Mouse (Mus musculus): ENCODE data around the gene Hcn1. TPM values are rescaled to one million over a fixed set of nuclear protein-coding genes. Genes with fewer than 3 reads are reported as not detected.
A peak's percentile ranks its signal among the peaks of the same experiment; 100 is the strongest.
"Not testable (repeated sequence)": the region's sequence is repeated elsewhere in the genome, so short reads cannot be mapped to it uniquely, and the experiment has no call there.

Gene Hcn1
- total RNA-seq, 1 experiment from 2014 or later, result 0.06 TPM

DNA sequence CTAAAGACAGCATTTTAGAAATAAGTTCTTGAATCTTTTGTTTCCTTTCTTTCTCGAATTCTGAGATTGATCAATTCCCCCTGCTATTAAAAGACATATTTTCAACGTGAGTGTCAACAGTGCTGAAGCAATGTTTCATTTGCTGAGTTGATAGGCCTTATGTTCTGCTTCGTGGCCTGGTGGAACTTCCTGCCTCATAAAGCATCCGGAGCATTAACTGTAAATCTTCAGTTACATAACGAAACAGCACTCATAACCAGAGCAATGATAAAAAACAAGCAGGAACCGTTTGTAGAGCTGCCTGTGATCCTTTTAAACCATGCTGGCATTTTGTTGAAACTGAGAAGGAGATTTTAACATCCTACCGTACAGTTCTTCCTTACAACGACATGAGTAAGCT lies 275.7 kb downstream of the Hcn1 start:
- DNase-seq, result no peak

DNA sequence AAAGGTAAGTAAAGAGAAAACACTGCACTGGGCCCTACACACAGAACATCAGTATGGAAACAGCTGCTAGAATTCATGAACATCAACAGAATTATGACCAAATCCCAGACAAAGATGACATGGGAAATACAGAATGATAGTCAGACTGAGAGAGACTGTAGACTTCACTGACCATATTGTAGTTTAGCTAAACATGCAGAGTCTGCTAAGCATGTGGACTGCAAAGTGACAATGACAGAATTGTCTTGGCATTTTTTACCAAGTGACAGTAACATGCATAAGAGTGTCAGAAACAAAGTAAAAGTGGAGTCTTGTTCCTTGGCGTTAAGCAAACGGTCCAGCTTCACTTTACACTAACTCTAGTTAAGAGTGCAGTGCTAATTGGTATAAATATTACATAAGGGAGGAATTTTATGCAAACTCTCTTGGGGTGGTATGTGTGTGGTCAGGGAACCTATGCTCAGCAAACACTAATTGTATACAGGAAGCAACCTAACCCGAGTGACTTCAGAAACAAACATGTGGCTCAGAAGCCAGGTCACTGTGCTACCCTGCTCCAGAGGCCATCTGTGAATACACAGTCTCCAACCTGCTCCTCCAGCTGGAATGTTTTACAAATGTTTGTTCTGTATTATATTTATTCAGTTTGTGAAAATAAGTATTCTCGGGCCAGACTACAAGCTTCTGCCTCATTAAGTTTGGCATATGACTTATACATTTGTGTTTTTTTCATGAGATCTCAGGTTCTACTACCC lies 278.5 kb downstream of the Hcn1 start:
- no peak for DNase-seq

DNA sequence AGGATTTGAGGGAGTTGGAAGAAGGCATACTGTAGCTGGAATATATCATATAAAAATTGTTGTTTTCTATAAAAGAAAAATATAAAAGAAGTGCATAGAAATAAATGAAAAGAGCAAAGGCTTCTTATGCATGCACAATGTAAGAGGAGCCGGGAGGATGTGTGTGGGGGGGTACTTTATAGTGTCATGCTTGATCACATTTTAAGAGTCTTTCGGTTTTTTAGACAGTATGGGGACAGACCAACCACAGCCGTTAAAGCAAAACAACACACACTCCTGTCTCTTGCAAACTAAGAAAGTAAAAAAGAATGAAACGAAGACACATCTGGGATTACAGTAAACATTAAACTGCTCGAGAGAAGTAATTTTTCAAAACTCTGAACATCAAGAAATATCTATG lies 290.0 kb downstream of the Hcn1 start:
- no peak for DNase-seq

- no peak for DNase-seq
These were observed 295.9 kb downstream of the Hcn1 start for GRCm38 (mm10) chr13:117898052-117898451.

- DNase-seq, result no peak
These were observed 305.7 kb downstream of the Hcn1 start for GRCm38 (mm10) chr13:117907801-117908200.

GRCm38 (mm10) chr13:117929734-117930133 lies 327.6 kb downstream of the Hcn1 start:
- no peak for DNase-seq

DNA sequence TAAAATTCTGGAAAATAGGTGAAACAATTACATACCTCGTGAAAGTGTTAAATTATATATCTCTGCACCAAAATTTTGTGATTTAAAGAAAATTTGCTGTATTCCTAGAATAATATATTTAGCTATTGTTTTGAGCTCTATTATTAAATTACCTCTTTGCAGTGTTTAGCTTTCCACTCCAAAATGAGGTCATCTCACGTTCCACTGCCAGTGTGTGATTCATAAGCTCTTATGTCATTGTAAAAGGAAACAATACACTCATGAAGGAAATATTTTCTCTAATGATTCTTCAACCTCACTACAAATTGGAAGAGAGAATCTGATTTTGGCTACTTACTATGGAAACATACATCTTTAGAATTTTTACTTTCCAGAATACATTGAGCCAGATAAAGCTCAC lies 329.6 kb downstream of the Hcn1 start:
- no peak for DNase-seq

DNA sequence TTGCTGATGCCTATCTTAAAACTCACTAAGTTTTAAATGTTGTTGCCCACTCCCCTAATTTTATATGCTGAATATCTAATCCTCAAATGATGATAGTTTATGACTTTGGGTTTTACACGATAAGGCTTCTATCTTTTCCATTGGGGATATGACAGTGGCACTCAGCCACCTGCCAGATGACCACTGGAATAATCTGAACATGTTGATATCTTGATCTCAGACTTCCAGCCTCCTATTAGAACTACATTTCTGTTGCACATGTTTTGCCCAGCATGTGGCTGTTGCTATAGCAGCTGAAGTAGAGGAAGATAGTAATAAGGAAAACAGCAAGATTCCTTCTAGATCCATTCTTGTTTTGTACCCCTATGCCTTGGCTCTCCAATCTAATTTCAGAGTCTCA lies 336.6 kb downstream of the Hcn1 start:
- DNase-seq, result no peak

GRCm38 (mm10) chr13:117940536-117941280 lies 338.6 kb downstream of the Hcn1 start:
- DNase-seq, result peak; percentile 4

GRCm38 (mm10) chr13:117946843-117947242 lies 344.7 kb downstream of the Hcn1 start:
- no peak for DNase-seq

DNA sequence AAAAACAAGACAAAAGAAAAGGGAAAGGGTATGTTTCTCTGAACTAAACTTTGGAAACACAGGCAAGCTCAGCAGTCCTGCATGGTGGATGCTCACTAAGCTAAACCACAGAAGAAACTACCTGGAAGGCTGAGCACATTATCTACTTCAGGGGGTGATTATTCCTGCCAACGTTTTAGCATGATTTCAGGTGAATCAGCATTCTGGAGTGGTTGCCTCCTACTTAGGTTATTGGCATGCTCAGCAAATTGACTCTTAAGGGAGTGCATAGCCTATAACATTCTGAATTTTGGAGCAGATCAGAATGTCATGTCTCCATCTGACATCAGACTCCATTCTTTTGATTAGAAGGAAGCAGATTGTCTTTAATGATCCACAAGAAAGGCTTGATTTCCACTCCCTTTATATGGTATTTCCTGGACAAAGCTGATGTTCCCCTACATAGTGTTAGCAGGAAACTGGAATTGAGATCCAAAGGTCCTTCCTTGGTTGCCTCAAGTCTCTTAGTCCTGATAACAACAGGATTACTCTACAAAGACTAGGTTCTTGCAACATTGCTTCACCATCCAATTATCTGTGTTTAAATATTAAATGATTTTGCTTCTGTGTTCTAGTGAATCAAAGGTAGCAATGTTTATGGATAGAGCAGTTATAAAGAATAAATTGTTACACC lies 345.7 kb downstream of the Hcn1 start:
- no peak for DNase-seq

DNA sequence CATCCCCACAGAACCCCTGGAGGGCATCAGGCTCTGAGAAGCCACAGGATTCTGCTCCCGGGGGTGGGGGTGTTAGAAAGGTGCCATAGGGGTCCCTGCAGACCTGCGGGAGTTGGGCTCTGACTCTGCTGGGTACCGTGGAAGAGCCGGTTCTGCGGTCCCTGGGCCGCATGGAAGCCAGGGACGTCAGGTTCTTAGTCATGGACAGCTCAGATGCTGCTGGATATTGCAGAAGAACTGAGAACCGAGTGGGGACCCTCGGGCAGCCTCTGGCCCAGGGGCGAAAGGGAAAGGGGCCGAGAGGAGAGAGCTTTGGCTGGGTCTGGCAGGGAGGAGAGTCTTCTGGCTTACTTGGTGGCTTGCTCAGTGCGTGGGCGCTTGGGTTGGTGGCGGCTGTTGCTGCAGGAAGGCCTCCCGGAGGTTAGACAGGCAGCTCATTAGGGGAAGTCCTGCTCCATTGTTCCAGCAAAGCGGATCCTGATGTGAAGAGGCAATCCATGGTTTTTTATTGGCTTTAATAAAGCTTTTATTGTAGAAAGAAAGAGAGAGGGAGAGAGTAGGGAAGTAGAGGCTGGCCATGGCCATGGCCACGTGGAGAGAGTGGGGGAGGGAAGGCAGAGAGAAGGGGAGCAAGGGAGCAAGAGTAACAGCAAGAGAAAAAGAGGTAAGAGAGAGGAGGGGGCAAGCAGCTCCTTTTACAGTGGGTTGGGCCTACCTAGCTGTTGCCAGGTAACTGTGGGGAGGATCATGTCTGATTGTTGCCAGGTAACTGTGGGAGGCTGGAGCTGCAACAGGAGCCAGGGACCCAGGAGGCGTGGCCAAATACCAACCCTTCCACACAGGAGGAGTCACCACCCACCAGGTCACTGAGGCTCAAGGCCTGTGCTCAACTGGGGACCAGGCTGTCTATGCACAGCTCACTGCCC lies 356.6 kb downstream of the Hcn1 start:
- DNase-seq, result no peak

DNA sequence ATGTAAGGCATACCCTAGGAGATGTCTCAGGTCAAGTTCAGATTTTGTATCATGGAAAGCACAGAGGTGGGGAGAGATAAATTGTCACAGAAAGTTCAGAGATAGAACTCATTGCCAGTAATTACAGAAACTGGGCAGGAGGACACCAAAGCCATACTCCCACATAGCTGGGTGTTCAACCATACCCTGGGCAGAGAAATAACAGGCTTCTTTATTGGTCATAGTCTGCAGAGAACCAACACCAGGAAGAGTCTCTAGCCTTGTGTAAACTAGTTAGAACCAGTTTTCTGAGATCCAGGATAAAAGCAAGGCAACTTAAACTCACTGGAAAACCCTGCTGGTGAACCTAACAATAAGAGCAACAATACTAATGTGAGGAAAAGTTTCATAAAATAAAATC lies 362.5 kb downstream of the Hcn1 start:
- DNase-seq, result no peak

DNA sequence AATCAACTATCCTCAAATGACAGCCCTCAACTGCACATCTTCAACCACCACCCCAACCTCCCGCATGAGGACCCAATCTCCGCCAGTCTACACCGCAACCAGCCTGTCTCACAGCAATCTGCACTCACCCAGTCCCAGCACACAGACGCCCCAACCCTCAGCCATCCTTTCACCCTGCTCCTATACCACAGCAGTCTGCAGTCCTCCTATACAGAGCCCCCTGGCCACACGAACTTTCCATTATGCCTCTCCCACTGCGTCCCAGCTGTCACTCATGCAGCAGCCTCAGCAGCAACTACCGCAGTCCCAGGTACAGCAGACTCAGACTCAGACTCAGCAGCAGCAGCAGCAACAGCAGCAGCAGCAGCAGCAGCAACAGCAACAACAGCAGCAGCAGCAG lies 373.3 kb downstream of the Hcn1 start:
- DNase-seq, result no peak

- DNase-seq, result peak; percentile 2
These were observed 373.7 kb downstream of the Hcn1 start for GRCm38 (mm10) chr13:117975823-117976222.

- DNase-seq, result no peak
These were observed 382.2 kb downstream of the Hcn1 start for GRCm38 (mm10) chr13:117984339-117984738.

GRCm38 (mm10) chr13:117999767-118000488 lies 397.8 kb downstream of the Hcn1 start:
- DNase-seq, result no peak

- DNase-seq, result no peak
These were observed 398.4 kb downstream of the Hcn1 start for GRCm38 (mm10) chr13:118000538-118000937.

DNA sequence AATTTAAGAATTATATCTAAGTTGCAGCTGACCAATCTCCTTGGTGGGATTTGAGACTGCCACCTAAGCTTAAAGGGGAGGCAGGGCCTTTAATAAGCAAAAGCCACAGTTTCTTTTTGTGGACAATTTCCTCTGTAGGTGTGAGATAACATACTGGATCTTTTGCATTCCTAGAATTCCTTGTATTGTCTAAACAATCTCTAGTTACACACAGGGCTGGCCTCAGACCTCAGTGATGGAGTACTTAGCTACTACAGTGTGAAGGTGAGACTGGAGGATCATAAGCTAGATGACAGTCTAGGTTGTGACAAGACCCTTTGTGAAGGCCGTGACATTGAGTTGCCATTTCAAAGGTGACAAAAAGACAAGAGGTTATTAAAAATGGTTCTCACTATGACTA lies 419.1 kb downstream of the Hcn1 start:
- no peak for DNase-seq

DNA sequence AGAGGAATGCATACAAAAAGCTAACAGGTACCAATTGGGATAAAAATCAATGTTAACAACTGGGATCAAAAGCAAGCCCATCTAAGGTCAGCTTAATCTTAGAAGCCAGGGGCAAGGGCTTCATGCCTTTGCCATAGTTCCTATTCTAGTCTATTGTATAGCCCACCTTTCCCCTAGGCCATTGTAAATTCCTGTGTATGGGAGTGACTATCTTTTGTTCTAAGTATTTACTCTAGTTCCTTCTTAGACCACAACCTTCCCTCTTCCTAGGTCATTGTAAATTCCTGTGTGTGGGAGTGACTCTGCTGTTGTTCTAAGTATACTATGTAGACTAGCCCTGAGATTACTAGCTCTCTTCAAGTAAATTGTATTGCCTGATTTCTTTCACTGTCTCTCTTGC lies 420.8 kb downstream of the Hcn1 start:
- not testable (repeated sequence) for DNase-seq

DNA sequence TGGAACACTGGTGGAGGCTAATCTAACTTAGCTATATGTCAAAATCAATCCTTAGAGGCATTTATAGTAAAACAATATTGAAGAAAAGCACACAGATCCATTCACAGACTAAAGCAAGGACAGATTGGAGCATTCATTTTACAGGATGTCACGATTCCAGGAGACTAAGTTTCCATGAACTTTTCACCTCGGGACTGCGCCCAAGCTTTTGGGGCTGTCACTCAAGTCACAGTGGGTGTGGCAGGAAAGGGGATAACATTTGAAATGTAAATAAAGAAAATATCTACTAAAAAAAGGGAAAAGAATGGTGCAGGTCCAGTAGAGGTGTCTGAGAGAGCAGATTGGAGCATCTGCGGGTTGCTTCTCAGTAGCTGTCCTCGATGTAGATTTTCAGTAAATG lies 421.3 kb downstream of the Hcn1 start:
- no peak for DNase-seq
